Mouse (Mus musculus) stomach, embryonic 16.5 days (tissue): ENCODE data around the gene Afg1l. TPM values are rescaled to one million over a fixed set of nuclear protein-coding genes. Genes with fewer than 3 reads are reported as not detected.
A peak's percentile ranks its signal among the peaks of the same experiment; 100 is the strongest.

ENCODE experiments used
- ATAC-seq: fragments of 200-750 bp; cut with Nextera tagmentation; 2 replicates; pipeline ENCODE4 v1.8.0; 2017; ENCODE audit warnings: moderate number of reproducible peaks, moderate TSS enrichment; ENCODE audit not compliant: insufficient read depth, low FRiP score
- H3K27ac ChIP-seq: fragments of 300-500 bp; sonication (generic); 2 replicates; pipeline ENCODE4 v1.5.1; 2014; ENCODE audit warnings: low read length
- H3K27me3 ChIP-seq: fragments of 300-500 bp; sonication (generic); 2 replicates; pipeline ENCODE4 v1.6.1; 2014; ENCODE audit warnings: low read length, control low read depth, mixed read lengths; ENCODE audit not compliant: control insufficient read depth, insufficient read depth
- H3K36me3 ChIP-seq: fragments of 300-500 bp; sonication (generic); 2 replicates; pipeline ENCODE4 v1.6.1; 2014; ENCODE audit warnings: low read length; ENCODE audit not compliant: control insufficient read depth, insufficient read depth
- H3K4me1 ChIP-seq: fragments of 300-500 bp; sonication (generic); 2 replicates; pipeline ENCODE4 v1.6.1; 2014; ENCODE audit warnings: low read length, control low read depth, mixed read lengths; ENCODE audit not compliant: control insufficient read depth, insufficient read depth
- H3K4me2 ChIP-seq: fragments of 300-500 bp; sonication (generic); 2 replicates; pipeline ENCODE4 v1.6.1; 2014; ENCODE audit warnings: low read depth, low read length, mixed read lengths
- H3K4me3 ChIP-seq: fragments of 300-500 bp; sonication (generic); replicated peaks from 2 replicates; pipeline ENCODE4 v1.5.1; 2014; ENCODE audit warnings: mild to moderate bottlenecking, low read length
- H3K9ac ChIP-seq: fragments of 300-500 bp; sonication (generic); 2 replicates; pipeline ENCODE4 v1.6.1; 2014; ENCODE audit warnings: low read length
- H3K9me3 ChIP-seq: fragments of 300-500 bp; sonication (generic); replicated peaks from 2 replicates; pipeline ENCODE4 v1.6.1; 2016; ENCODE audit warnings: low read length, control low read depth; ENCODE audit not compliant: control insufficient read depth
- WGBS: fragments of 180-500 bp; shearing (Covaris S2); extraction: QIAGEN DNeasy Blood & Tissue Kit; methylation state at CpG from one replicate; pipeline ENCODE4 v1.1.7; 2014; 5-methylcytosine and 5-hydroxymethylcytosine counted together
- polyA plus RNA-seq: library from polyadenylated mRNA; unstranded; fragments of >200 nt; fragmentation: Nextera tagmentation; extraction: Ambion mirVana; gene quantifications from 2 replicates; pipeline ENCODE4 v1.2.1, GENCODE M21; 2015

Afg1l gene
- 9.2 and 9.8 TPM in 2 replicates for polyA plus RNA-seq

GRCm38 (mm10) chr10:42478341-42478720, at the start of gene Afg1l:
Afg1l (minus strand) TSS chr10:42478565.
- Histone ChIP-seq H3K4me1 (no peaks in the 10 kb centered on the region), H3K9ac (peak within 1 kb of the TSS; percentile 92), H3K36me3 (no peaks in the 10 kb centered on the region), H3K27me3 (no peaks in the 10 kb centered on the region), H3K9me3 (no peaks in the 10 kb centered on the region), H3K27ac (peak within 1 kb of the TSS; percentile 97), H3K4me3 (peak within 1 kb of the TSS; percentile 78), H3K4me2 (peak within 1 kb of the TSS; percentile 77)
- ATAC-seq = peak; percentile 96
- WGBS = under 1% methylated on average over 29 of the region's 29 CpGs

GRCm38 (mm10) chr10:42525682-42526081, 47.3 kb upstream of the Afg1l start:
- ATAC-seq = no peak
- no peak overlapping the region for H3K4me2 ChIP-seq
- no peak overlapping the region for H3K4me3 ChIP-seq
- H3K9ac ChIP-seq = no peak overlapping the region
- WGBS = 96% methylated on average over 3 of the region's 3 CpGs
- H3K4me1 ChIP-seq = peaks cover 3% of the 10 kb centered on the region
- H3K9me3 ChIP-seq = no peaks in the 10 kb centered on the region
- no peaks in the 10 kb centered on the region for H3K27me3 ChIP-seq
- H3K27ac ChIP-seq = no peak overlapping the region
- peaks cover 4% of the 10 kb centered on the region; the same call in 1 of the 2 replicates for H3K36me3 ChIP-seq

GRCm38 (mm10) chr10:42523556-42524162, 45.3 kb upstream of the Afg1l start:
- no peak overlapping the region for H3K9ac ChIP-seq
- H3K27ac ChIP-seq = 0 out of 2 replicates have a peak overlapping the region, but pooled peaks have one; percentile 3

GRCm38 (mm10) chr10:42522912-42523311, 44.5 kb upstream of the Afg1l start:
- no peak overlapping the region for H3K4me3 ChIP-seq
- H3K9ac ChIP-seq = no peak overlapping the region
- no peak overlapping the region for H3K4me2 ChIP-seq
- no peaks in the 10 kb centered on the region for H3K36me3 ChIP-seq
- peaks cover 7% of the 10 kb centered on the region for H3K4me1 ChIP-seq
- no peaks in the 10 kb centered on the region for H3K27me3 ChIP-seq
- ATAC-seq = peak; percentile 81; the same call in 1 of the 2 replicates
- peak overlapping the region; percentile 60; the same call in 1 of the 2 replicates for H3K27ac ChIP-seq
- no peaks in the 10 kb centered on the region for H3K9me3 ChIP-seq
- WGBS = 53% methylated on average over 2 of the region's 2 CpGs

More at GRCm38 (mm10) chr10:42523556-42524162, 45.3 kb upstream of the Afg1l start:
- WGBS = 72% methylated on average over 11 of the region's 11 CpGs
- Histone ChIP-seq H3K36me3 (no peaks in the 10 kb centered on the region), H3K9me3 (no peaks in the 10 kb centered on the region), H3K4me1 (peaks cover 7% of the 10 kb centered on the region), H3K4me2 (no peak overlapping the region), H3K4me3 (no peak overlapping the region), H3K27me3 (no peaks in the 10 kb centered on the region)
- no peak for ATAC-seq

GRCm38 (mm10) chr10:42521315-42521981, 43.1 kb upstream of the Afg1l start:
- H3K4me1 ChIP-seq = peaks cover 7% of the 10 kb centered on the region
- H3K4me3 ChIP-seq = no peak overlapping the region
- 50% methylated on average over 5 of the region's 5 CpGs for WGBS
- no peak overlapping the region for H3K9ac ChIP-seq
- no peaks in the 10 kb centered on the region for H3K36me3 ChIP-seq
- H3K4me2 ChIP-seq = no peak overlapping the region
- no peaks in the 10 kb centered on the region for H3K27me3 ChIP-seq
- H3K27ac ChIP-seq = no peak overlapping the region
- ATAC-seq = no peak
- H3K9me3 ChIP-seq = no peaks in the 10 kb centered on the region

GRCm38 (mm10) chr10:42518363-42518762, 40.0 kb upstream of the Afg1l start:
- H3K4me3 ChIP-seq = no peak overlapping the region
- no peak overlapping the region for H3K9ac ChIP-seq
- H3K4me2 ChIP-seq = no peak overlapping the region
- peaks cover 7% of the 10 kb centered on the region for H3K4me1 ChIP-seq
- H3K36me3 ChIP-seq = no peaks in the 10 kb centered on the region
- no peaks in the 10 kb centered on the region for H3K9me3 ChIP-seq
- 83% methylated on average over 8 of the region's 8 CpGs for WGBS
- no peak for ATAC-seq
- no peaks in the 10 kb centered on the region for H3K27me3 ChIP-seq
- no peak overlapping the region for H3K27ac ChIP-seq

- H3K9ac ChIP-seq = no peak overlapping the region
- H3K27me3 ChIP-seq = no peaks in the 10 kb centered on the region
- H3K36me3 ChIP-seq = 0 out of 2 replicates have a peak, but pooled peaks cover 6% of the 10 kb centered on the region
- no peaks in the 10 kb centered on the region for H3K4me1 ChIP-seq
- no peak overlapping the region for H3K4me2 ChIP-seq
- no peak for ATAC-seq
- no peak overlapping the region for H3K4me3 ChIP-seq
- no peaks in the 10 kb centered on the region for H3K9me3 ChIP-seq
- no peak overlapping the region for H3K27ac ChIP-seq
Observed at GRCm38 (mm10) chr10:42514125-42514524, 35.8 kb upstream of the Afg1l start.

- Histone ChIP-seq H3K4me3 (no peak overlapping the region), H3K4me1 (no peaks in the 10 kb centered on the region), H3K4me2 (no peak overlapping the region), H3K27ac (no peak overlapping the region), H3K27me3 (no peaks in the 10 kb centered on the region), H3K36me3 (0 out of 2 replicates have a peak, but pooled peaks cover 6% of the 10 kb centered on the region), H3K9ac (no peak overlapping the region), H3K9me3 (no peaks in the 10 kb centered on the region)
- WGBS = 83% methylated on average over 6 of the region's 6 CpGs
- ATAC-seq = no peak
Observed at GRCm38 (mm10) chr10:42511184-42512135, 33.1 kb upstream of the Afg1l start.
